Mouse (Mus musculus): Measurements from ENCODE around the gene Irf2bp1.
A peak's percentile ranks its signal among the peaks of the same experiment; 100 is the strongest.

The Irf2bp1 gene

GRCm38 (mm10) chr7:19024581-19025255, 20.9 kb downstream of the Irf2bp1 start:
- Histone ChIP-seq H3K4me1 (replicated peaks; ENCODE audit: low read depth, low read length) (peaks cover 65% of the 10 kb centered on the region), H3K36me3 (ENCODE audit: insufficient read depth, low read length) (peaks cover 20% of the 10 kb centered on the region)
- no peak for TF ChIP-seq POU5F1 (IDR thresholded peaks at IDR 0.05; ENCODE audit: borderline replicate concordance, low read length)
- no peak for TF ChIP-seq NANOG (IDR thresholded peaks at IDR 0.05; ENCODE audit: borderline replicate concordance, low read length)
- TF ChIP-seq CTCF (conservative IDR thresholded peaks at IDR 0.05; ENCODE audit: low read length) = no peak

GRCm38 (mm10) chr7:19028067-19028466, 24.2 kb downstream of the Irf2bp1 start:
- H3K4me1 ChIP-seq (replicated peaks; ENCODE audit: low read depth, low read length) = peaks cover 50% of the 10 kb centered on the region
- peaks cover 7% of the 10 kb centered on the region for H3K9me3 ChIP-seq (ENCODE audit: low read length)
- TF ChIP-seq NANOG (IDR thresholded peaks at IDR 0.05; ENCODE audit: borderline replicate concordance, low read length) = no peak
- H3K27me3 ChIP-seq (ENCODE audit: insufficient read depth, low read length) = peaks cover 3% of the 10 kb centered on the region
- peaks cover 53% of the 10 kb centered on the region for H3K36me3 ChIP-seq (ENCODE audit: insufficient read depth, low read length)
- no peak overlapping the region for H3K4me3 ChIP-seq (replicated peaks; ENCODE audit: low read length)

More at GRCm38 (mm10) chr7:19024581-19025255, 20.9 kb downstream of the Irf2bp1 start:
- H3K27me3 ChIP-seq (ENCODE audit: insufficient read depth, low read length) = peaks cover 32% of the 10 kb centered on the region
- no peaks in the 10 kb centered on the region for H3K9me3 ChIP-seq (ENCODE audit: low read length)
- H3K4me3 ChIP-seq (replicated peaks; ENCODE audit: low read length) = peak overlapping the region; percentile 98

GRCm38 (mm10) chr7:19029084-19029653, 25.3 kb downstream of the Irf2bp1 start:
- peaks cover 9% of the 10 kb centered on the region for H3K9me3 ChIP-seq (ENCODE audit: low read length)
- TF ChIP-seq POU5F1 (IDR thresholded peaks at IDR 0.05; ENCODE audit: borderline replicate concordance, low read length) (no peak), CTCF (conservative IDR thresholded peaks at IDR 0.05; ENCODE audit: low read length) (peak; percentile 60)
- peaks cover 43% of the 10 kb centered on the region for H3K4me1 ChIP-seq (replicated peaks; ENCODE audit: low read depth, low read length)
- H3K36me3 ChIP-seq (ENCODE audit: insufficient read depth, low read length) = peaks cover 64% of the 10 kb centered on the region
- no peaks in the 10 kb centered on the region for H3K27me3 ChIP-seq (ENCODE audit: insufficient read depth, low read length)
- H3K4me3 ChIP-seq (replicated peaks; ENCODE audit: low read length) = no peak overlapping the region

- H3K27me3 ChIP-seq (ENCODE audit: insufficient read depth, low read length) = no peaks in the 10 kb centered on the region
- peaks cover 29% of the 10 kb centered on the region for H3K4me1 ChIP-seq (replicated peaks; ENCODE audit: low read depth, low read length)
- no peak for TF ChIP-seq NANOG (IDR thresholded peaks at IDR 0.05; ENCODE audit: borderline replicate concordance, low read length)
- no peak for TF ChIP-seq POU5F1 (IDR thresholded peaks at IDR 0.05; ENCODE audit: borderline replicate concordance, low read length)
- TF ChIP-seq CTCF (conservative IDR thresholded peaks at IDR 0.05; ENCODE audit: low read length) = no peak
- H3K4me3 ChIP-seq (replicated peaks; ENCODE audit: low read length) = no peak overlapping the region
- peaks cover 9% of the 10 kb centered on the region for H3K9me3 ChIP-seq (ENCODE audit: low read length)
- peaks cover 89% of the 10 kb centered on the region for H3K36me3 ChIP-seq (ENCODE audit: insufficient read depth, low read length)
Observed at GRCm38 (mm10) chr7:19031641-19032040, 27.8 kb downstream of the Irf2bp1 start.

- Histone ChIP-seq H3K4me1 (replicated peaks; ENCODE audit: low read depth, low read length) (peaks cover 31% of the 10 kb centered on the region), H3K27me3 (ENCODE audit: insufficient read depth, low read length) (no peaks in the 10 kb centered on the region), H3K9me3 (ENCODE audit: low read length) (no peaks in the 10 kb centered on the region), H3K36me3 (ENCODE audit: insufficient read depth, low read length) (peaks cover 99% of the 10 kb centered on the region), H3K4me3 (replicated peaks; ENCODE audit: low read length) (no peak overlapping the region)
- TF ChIP-seq POU5F1 (IDR thresholded peaks at IDR 0.05; ENCODE audit: borderline replicate concordance, low read length) (no peak), NANOG (IDR thresholded peaks at IDR 0.05; ENCODE audit: borderline replicate concordance, low read length) (no peak), CTCF (conservative IDR thresholded peaks at IDR 0.05; ENCODE audit: low read length) (no peak)
Observed at GRCm38 (mm10) chr7:19044616-19045015, 40.8 kb downstream of the Irf2bp1 start.

GRCm38 (mm10) chr7:19046286-19047069, 42.6 kb downstream of the Irf2bp1 start:
- Histone ChIP-seq H3K27me3 (ENCODE audit: insufficient read depth, low read length) (no peaks in the 10 kb centered on the region), H3K4me3 (replicated peaks; ENCODE audit: low read length) (no peak overlapping the region), H3K4me1 (replicated peaks; ENCODE audit: low read depth, low read length) (peaks cover 24% of the 10 kb centered on the region), H3K36me3 (ENCODE audit: insufficient read depth, low read length) (peaks cover 99% of the 10 kb centered on the region), H3K9me3 (ENCODE audit: low read length) (no peaks in the 10 kb centered on the region)
- TF ChIP-seq CTCF (conservative IDR thresholded peaks at IDR 0.05; ENCODE audit: low read length) = no peak
- no peak for TF ChIP-seq NANOG (IDR thresholded peaks at IDR 0.05; ENCODE audit: borderline replicate concordance, low read length)
- no peak for TF ChIP-seq POU5F1 (IDR thresholded peaks at IDR 0.05; ENCODE audit: borderline replicate concordance, low read length)

- H3K4me3 ChIP-seq (replicated peaks; ENCODE audit: low read length) = no peak overlapping the region
- peaks cover 34% of the 10 kb centered on the region for H3K4me1 ChIP-seq (replicated peaks; ENCODE audit: low read depth, low read length)
- peaks cover 99% of the 10 kb centered on the region for H3K36me3 ChIP-seq (ENCODE audit: insufficient read depth, low read length)
- no peaks in the 10 kb centered on the region for H3K27me3 ChIP-seq (ENCODE audit: insufficient read depth, low read length)
- H3K9me3 ChIP-seq (ENCODE audit: low read length) = no peaks in the 10 kb centered on the region
- no peak for TF ChIP-seq POU5F1 (IDR thresholded peaks at IDR 0.05; ENCODE audit: borderline replicate concordance, low read length)
- no peak for TF ChIP-seq CTCF (conservative IDR thresholded peaks at IDR 0.05; ENCODE audit: low read length)
- no peak for TF ChIP-seq NANOG (IDR thresholded peaks at IDR 0.05; ENCODE audit: borderline replicate concordance, low read length)
Observed at GRCm38 (mm10) chr7:19048006-19048527, 44.2 kb downstream of the Irf2bp1 start.

- peaks cover 42% of the 10 kb centered on the region for H3K4me1 ChIP-seq (replicated peaks; ENCODE audit: low read depth, low read length)
- H3K9me3 ChIP-seq (ENCODE audit: low read length) = no peaks in the 10 kb centered on the region
- peaks cover 94% of the 10 kb centered on the region for H3K36me3 ChIP-seq (ENCODE audit: insufficient read depth, low read length)
- H3K4me3 ChIP-seq (replicated peaks; ENCODE audit: low read length) = no peak overlapping the region
- H3K27me3 ChIP-seq (ENCODE audit: insufficient read depth, low read length) = no peaks in the 10 kb centered on the region
- TF ChIP-seq NANOG (IDR thresholded peaks at IDR 0.05; ENCODE audit: borderline replicate concordance, low read length) (no peak), CTCF (conservative IDR thresholded peaks at IDR 0.05; ENCODE audit: low read length) (no peak), POU5F1 (IDR thresholded peaks at IDR 0.05; ENCODE audit: borderline replicate concordance, low read length) (no peak)
Observed at GRCm38 (mm10) chr7:19049252-19049651, 45.4 kb downstream of the Irf2bp1 start.

Data from E14TG2a.4 (cell line).